Mouse (Mus musculus): ENCODE measurements around the gene Sestd1. TPM values are rescaled to one million over a fixed set of nuclear protein-coding genes. Genes with fewer than 3 reads are reported as not detected.
A peak's percentile ranks its signal among the peaks of the same experiment; 100 is the strongest.

Gene Sestd1
- total RNA-seq, 1 experiment from 2014 or later = 22.2 TPM

DNA sequence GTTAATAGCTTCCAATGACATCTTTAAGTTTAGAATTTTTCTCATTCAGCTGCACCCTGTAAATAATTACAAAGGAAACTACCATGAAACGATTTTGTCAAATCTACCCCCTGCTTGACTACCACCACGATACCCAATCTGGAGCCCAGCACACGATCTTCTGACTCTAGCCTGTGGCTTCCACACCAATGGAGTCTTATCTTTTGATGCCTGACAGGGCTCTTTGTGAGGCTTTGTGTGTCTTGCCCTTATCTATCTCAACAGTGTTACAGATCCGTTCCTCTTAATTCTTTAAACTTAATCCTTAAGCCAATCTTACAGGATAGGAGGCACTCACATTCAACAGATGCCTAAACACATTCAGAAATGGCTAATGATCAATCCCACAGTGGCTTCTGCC, 126.3 kb downstream of the Sestd1 start:
- ATAC-seq (replicated peaks; ENCODE audit: low read depth, poor library complexity, severe bottlenecking) = peak; percentile 88

DNA sequence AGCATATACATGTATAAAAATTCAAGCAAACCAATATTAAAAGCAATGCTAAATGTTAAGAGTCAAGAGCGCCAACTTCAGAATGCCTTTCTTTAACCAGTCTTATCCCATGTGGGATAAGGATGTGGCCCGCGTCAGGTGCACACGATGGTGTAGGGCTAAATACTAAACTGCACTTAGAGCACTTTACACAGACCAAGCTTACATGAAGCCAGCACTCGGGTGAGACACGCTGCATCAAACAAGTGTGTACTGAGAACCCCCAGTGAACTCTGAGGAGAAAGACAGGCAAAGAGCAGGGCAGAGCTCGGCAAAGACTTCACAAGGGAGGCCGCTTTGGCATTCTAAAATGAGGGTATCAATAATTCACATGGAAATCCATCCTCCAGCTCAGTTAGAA, 129.1 kb downstream of the Sestd1 start:
- no peak for ATAC-seq (replicated peaks; ENCODE audit: low read depth, poor library complexity, severe bottlenecking)

DNA sequence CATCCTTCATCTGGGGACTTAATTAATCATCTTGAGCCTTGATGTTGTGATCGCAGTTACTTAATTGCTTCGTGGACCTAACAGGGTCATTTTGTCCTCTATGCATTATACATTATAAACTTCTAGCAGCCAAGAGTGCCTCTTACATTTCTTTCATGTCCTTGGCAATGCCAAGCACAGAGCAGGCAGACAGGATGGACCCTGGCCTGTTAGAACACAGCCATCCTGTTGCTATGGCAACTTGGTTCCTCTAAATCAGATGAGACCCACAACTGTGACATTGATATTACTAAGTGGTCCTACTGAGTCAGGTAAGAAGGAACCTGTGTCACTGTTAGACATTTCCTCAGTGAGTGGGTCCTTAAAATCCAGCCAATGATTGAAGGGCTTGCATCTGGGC, 130.8 kb downstream of the Sestd1 start:
- no peak for ATAC-seq (replicated peaks; ENCODE audit: low read depth, poor library complexity, severe bottlenecking)

GRCm38 (mm10) chr2:77148215-77148614, 132.2 kb downstream of the Sestd1 start:
- no peak for ATAC-seq (replicated peaks; ENCODE audit: low read depth, poor library complexity, severe bottlenecking)

GRCm38 (mm10) chr2:77146968-77147367, 133.4 kb downstream of the Sestd1 start:
- ATAC-seq (replicated peaks; ENCODE audit: low read depth, poor library complexity, severe bottlenecking) = no peak

GRCm38 (mm10) chr2:77146291-77146690, 134.1 kb downstream of the Sestd1 start:
- ATAC-seq (replicated peaks; ENCODE audit: low read depth, poor library complexity, severe bottlenecking) = no peak

DNA sequence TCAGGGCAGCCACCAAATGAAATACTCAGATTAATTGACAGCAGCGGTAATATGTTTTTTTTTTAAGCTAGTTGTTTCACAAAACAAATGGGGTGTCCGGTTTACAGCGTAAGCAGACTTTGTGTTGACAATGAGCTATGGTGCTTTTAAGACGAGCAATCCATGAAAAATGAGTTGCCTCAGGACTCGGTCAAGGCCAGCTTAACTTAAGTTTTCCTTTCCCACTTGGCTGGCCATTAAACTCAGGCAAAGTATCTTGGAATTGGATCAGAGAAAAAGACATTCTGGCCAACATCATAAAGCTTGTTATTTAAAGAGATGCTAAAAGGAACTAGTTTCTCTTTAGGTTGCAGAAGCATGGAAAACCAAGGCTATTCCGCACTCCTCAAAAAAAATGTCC, 136.9 kb downstream of the Sestd1 start:
- no peak for ATAC-seq (replicated peaks; ENCODE audit: low read depth, poor library complexity, severe bottlenecking)

DNA sequence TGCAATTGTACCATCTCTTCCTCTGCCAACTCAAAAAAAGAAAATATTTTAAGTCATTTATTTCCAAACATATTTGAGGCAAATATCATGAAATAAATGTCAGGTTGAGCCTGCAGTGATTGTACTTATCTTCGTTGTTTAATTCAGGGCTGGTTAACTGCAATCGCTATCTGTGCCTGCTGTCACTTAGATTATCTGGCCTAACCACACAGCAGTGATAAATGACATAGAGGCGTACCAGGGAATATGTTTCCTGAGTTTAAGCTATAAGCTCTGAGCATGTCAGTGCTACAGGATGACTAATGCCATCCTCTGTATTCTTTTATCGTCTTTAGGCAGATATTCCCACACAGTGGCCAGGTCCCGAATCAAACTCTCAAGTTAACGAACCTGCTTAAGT, 141.5 kb downstream of the Sestd1 start:
- ATAC-seq (replicated peaks; ENCODE audit: low read depth, poor library complexity, severe bottlenecking) = no peak

DNA sequence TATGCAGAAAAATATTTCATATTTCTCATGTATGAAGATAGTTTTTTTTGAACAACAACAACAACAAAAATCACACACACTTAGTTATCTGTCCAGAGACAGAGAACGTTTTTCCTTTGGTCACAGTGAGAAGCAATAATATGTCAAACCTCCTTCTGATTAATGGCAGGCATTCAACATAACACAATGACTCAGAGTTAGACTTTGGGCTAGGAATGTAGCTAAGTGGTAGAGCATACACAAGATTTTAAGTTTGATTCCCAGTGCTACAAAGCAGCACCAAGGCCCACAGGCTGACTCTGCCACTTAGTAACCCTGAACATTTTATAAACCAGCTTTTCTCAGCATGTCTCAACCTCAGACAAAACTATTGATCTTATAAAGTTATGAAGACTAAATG, 145.5 kb downstream of the Sestd1 start:
- no peak for ATAC-seq (replicated peaks; ENCODE audit: low read depth, poor library complexity, severe bottlenecking)

GRCm38 (mm10) chr2:77133407-77133806, 147.0 kb downstream of the Sestd1 start:
- ATAC-seq (replicated peaks; ENCODE audit: low read depth, poor library complexity, severe bottlenecking) = no peak

Other genes with a start within 250 kb of the Sestd1 start
- gene Ccdc141, start 110.0 kb downstream of the Sestd1 start, total RNA-seq (2017) = 3.3 and 3.5 TPM in 2 replicates